Mouse (Mus musculus) midbrain, embryonic 14.5 days (tissue): Measurements from ENCODE around the gene Fhad1. TPM values are rescaled to one million over a fixed set of nuclear protein-coding genes. Genes with fewer than 3 reads are reported as not detected.

ENCODE experiments used
- ATAC-seq: fragments of 200-750 bp; cut with Nextera tagmentation; 2 replicates; pipeline ENCODE4 v1.8.0; 2017; ENCODE audit warnings: moderate number of reproducible peaks, moderate library complexity; ENCODE audit not compliant: low FRiP score, low TSS enrichment
- DNase-seq: peaks from one replicate; pipeline ENCODE4 v3.0.0-alpha.2; 2015
- H3K27ac ChIP-seq: fragments of 300-500 bp; sonication (generic); replicated peaks from 2 replicates; pipeline ENCODE4 v1.5.1; 2014; ENCODE audit warnings: mild to moderate bottlenecking, low read depth, low read length, moderate library complexity
- H3K27me3 ChIP-seq: fragments of 300-500 bp; sonication (generic); 2 replicates; pipeline ENCODE4 v1.6.1; 2014; ENCODE audit warnings: low read length, control low read depth, mixed read lengths; ENCODE audit not compliant: control insufficient read depth, insufficient read depth
- H3K36me3 ChIP-seq: fragments of 300-500 bp; sonication (generic); 2 replicates; pipeline ENCODE4 v1.6.1; 2014; ENCODE audit warnings: low read length, control low read depth; ENCODE audit not compliant: control insufficient read depth, insufficient read depth
- H3K4me1 ChIP-seq: fragments of 300-500 bp; sonication (generic); 2 replicates; pipeline ENCODE4 v1.6.1; 2014; ENCODE audit warnings: mild to moderate bottlenecking, antibody characterized with exemption, low read length, control low read depth; ENCODE audit not compliant: control insufficient read depth, insufficient read depth
- H3K4me2 ChIP-seq: fragments of 300-500 bp; sonication (generic); 2 replicates; pipeline ENCODE4 v1.6.1; 2014; ENCODE audit warnings: mild to moderate bottlenecking, low read length, moderate library complexity
- H3K4me3 ChIP-seq: fragments of 300-500 bp; sonication (generic); replicated peaks from 2 replicates; pipeline ENCODE4 v1.5.1; 2014; ENCODE audit warnings: low read depth, low read length
- H3K9ac ChIP-seq: fragments of 300-500 bp; sonication (generic); replicated peaks from 2 replicates; pipeline ENCODE4 v1.6.1; 2014; ENCODE audit warnings: mild to moderate bottlenecking, low read length, moderate library complexity
- H3K9me3 ChIP-seq: fragments of 300-500 bp; sonication (generic); 2 replicates; pipeline ENCODE4 v1.6.1; 2016; ENCODE audit warnings: low read length, control low read depth, mixed read lengths; ENCODE audit not compliant: control insufficient read depth
- WGBS: fragments of 180-500 bp; shearing (Covaris S2); extraction: QIAGEN DNeasy Blood & Tissue Kit; methylation state at CpG from one replicate; pipeline ENCODE4 v1.1.7; 2014; 5-methylcytosine and 5-hydroxymethylcytosine counted together
- polyA plus RNA-seq: library from polyadenylated mRNA; unstranded; fragments of >200 nt; fragmentation: Nextera tagmentation; extraction: Ambion mirVana; gene quantifications from 2 replicates; pipeline ENCODE4 v1.2.1, GENCODE M21; 2014

Gene Fhad1
- polyA plus RNA-seq, 1 experiment from 2014 or later, result 2.4 TPM

- peak overlapping the region; percentile 92 for H3K27ac ChIP-seq
- H3K4me1 ChIP-seq, result peaks cover 53% of the 10 kb centered on the region
- no peak overlapping the region for H3K9ac ChIP-seq
- whole genome bisulfite sequencing, result 77% methylated on average over 8 of the region's 8 CpGs
- no peaks in the 10 kb centered on the region for H3K27me3 ChIP-seq
- no peaks in the 10 kb centered on the region for H3K36me3 ChIP-seq
- no peak overlapping the region for H3K4me2 ChIP-seq
- H3K9me3 ChIP-seq, result no peaks in the 10 kb centered on the region
- H3K4me3 ChIP-seq, result no peak overlapping the region
- ATAC-seq (no peak), DNase-seq (no peak)
Observed at GRCm38 (mm10) chr4:141898905-141899304, 116.0 kb downstream of the Fhad1 start.

GRCm38 (mm10) chr4:141897838-141898237, 117.0 kb downstream of the Fhad1 start:
- Histone ChIP-seq H3K27me3 (no peaks in the 10 kb centered on the region), H3K9me3 (no peaks in the 10 kb centered on the region), H3K4me1 (peaks cover 51% of the 10 kb centered on the region), H3K9ac (no peak overlapping the region), H3K4me2 (no peak overlapping the region), H3K4me3 (no peak overlapping the region), H3K36me3 (no peaks in the 10 kb centered on the region), H3K27ac (peak overlapping the region; percentile 37; the same call in 1 of the 2 replicates)
- ATAC-seq (no peak), DNase-seq (peak; percentile 61)
- WGBS, result 33% methylated on average over 3 of the region's 3 CpGs

- no peak overlapping the region; the same call in 1 of the 2 replicates for H3K27ac ChIP-seq
- H3K27me3 ChIP-seq, result no peaks in the 10 kb centered on the region
- H3K9me3 ChIP-seq, result no peaks in the 10 kb centered on the region
- H3K4me2 ChIP-seq, result no peak overlapping the region
- ATAC-seq (no peak), DNase-seq (peak; percentile 61)
- H3K4me3 ChIP-seq, result no peak overlapping the region
- 80% methylated on average over 6 of the region's 6 CpGs for WGBS
- H3K4me1 ChIP-seq, result peaks cover 47% of the 10 kb centered on the region
- H3K36me3 ChIP-seq, result no peaks in the 10 kb centered on the region
- H3K9ac ChIP-seq, result no peak overlapping the region
Observed at GRCm38 (mm10) chr4:141897225-141897624, 117.7 kb downstream of the Fhad1 start.

- no peak overlapping the region for H3K4me3 ChIP-seq
- no peaks in the 10 kb centered on the region for H3K27me3 ChIP-seq
- peaks cover 34% of the 10 kb centered on the region for H3K4me1 ChIP-seq
- H3K27ac ChIP-seq, result no peak overlapping the region
- ATAC-seq (no peak), DNase-seq (no peak)
- H3K9ac ChIP-seq, result no peak overlapping the region
- no peak overlapping the region for H3K4me2 ChIP-seq
- H3K9me3 ChIP-seq, result no peaks in the 10 kb centered on the region
- no peaks in the 10 kb centered on the region for H3K36me3 ChIP-seq
- WGBS, result 76% methylated on average over 12 of the region's 12 CpGs
Observed at GRCm38 (mm10) chr4:141895772-141896171, 119.1 kb downstream of the Fhad1 start.

- no peaks in the 10 kb centered on the region for H3K36me3 ChIP-seq
- ATAC-seq (no peak), DNase-seq (no peak)
- H3K4me3 ChIP-seq, result no peak overlapping the region
- H3K9me3 ChIP-seq, result no peaks in the 10 kb centered on the region
- no peak overlapping the region for H3K27ac ChIP-seq
- H3K4me1 ChIP-seq, result peaks cover 11% of the 10 kb centered on the region
- H3K9ac ChIP-seq, result no peak overlapping the region
- WGBS, result 89% methylated on average over 8 of the region's 8 CpGs
- H3K4me2 ChIP-seq, result no peak overlapping the region
- H3K27me3 ChIP-seq, result no peaks in the 10 kb centered on the region
Observed at GRCm38 (mm10) chr4:141893157-141893784, 121.6 kb downstream of the Fhad1 start.

- ATAC-seq (no peak), DNase-seq (no peak)
- Histone ChIP-seq H3K27ac (no peak overlapping the region), H3K4me3 (no peak overlapping the region), H3K4me2 (no peak overlapping the region), H3K9ac (no peak overlapping the region), H3K27me3 (no peaks in the 10 kb centered on the region), H3K9me3 (no peaks in the 10 kb centered on the region), H3K4me1 (no peaks in the 10 kb centered on the region), H3K36me3 (no peaks in the 10 kb centered on the region)
- WGBS, result 64% methylated on average over 6 of the region's 6 CpGs
Observed at GRCm38 (mm10) chr4:141886385-141886968, 128.4 kb downstream of the Fhad1 start.

GRCm38 (mm10) chr4:141885451-141885850, 129.4 kb downstream of the Fhad1 start:
- ATAC-seq (no peak), DNase-seq (no peak)
- Histone ChIP-seq H3K27me3 (no peaks in the 10 kb centered on the region), H3K4me1 (no peaks in the 10 kb centered on the region), H3K36me3 (no peaks in the 10 kb centered on the region), H3K4me3 (no peak overlapping the region), H3K9me3 (no peaks in the 10 kb centered on the region), H3K9ac (no peak overlapping the region), H3K27ac (no peak overlapping the region), H3K4me2 (no peak overlapping the region)
- 79% methylated on average over 9 of the region's 9 CpGs for WGBS

GRCm38 (mm10) chr4:141882858-141883257, 132.0 kb downstream of the Fhad1 start:
- Histone ChIP-seq H3K4me2 (no peak overlapping the region), H3K4me3 (no peak overlapping the region), H3K27me3 (no peaks in the 10 kb centered on the region), H3K9me3 (no peaks in the 10 kb centered on the region), H3K4me1 (no peaks in the 10 kb centered on the region), H3K27ac (no peak overlapping the region), H3K9ac (no peak overlapping the region), H3K36me3 (no peaks in the 10 kb centered on the region)
- 89% methylated on average over 7 of the region's 7 CpGs for WGBS
- ATAC-seq (no peak), DNase-seq (no peak)

DNA sequence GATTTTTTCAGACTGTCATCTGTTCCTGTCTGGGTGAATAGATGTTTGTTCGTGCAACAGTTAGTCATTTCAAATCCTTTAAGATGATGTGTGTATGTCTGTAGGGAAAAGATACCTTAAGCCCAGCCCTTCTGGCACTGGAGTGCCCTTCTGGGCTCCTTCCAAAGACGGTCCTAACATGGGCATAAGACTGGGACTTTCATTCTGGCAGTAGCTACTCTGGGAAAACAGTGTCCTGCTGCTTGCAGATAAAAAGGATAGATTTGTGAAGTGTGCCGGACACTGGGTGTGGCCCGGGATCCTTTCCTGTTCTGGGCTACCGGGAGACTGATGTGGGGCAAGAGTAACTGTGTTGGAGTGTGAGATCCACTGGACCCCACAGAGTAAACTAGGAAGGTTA, 132.9 kb downstream of the Fhad1 start:
- ATAC-seq (no peak), DNase-seq (no peak)
- Histone ChIP-seq H3K27me3 (no peaks in the 10 kb centered on the region), H3K4me1 (no peaks in the 10 kb centered on the region), H3K9ac (no peak overlapping the region), H3K9me3 (no peaks in the 10 kb centered on the region), H3K36me3 (no peaks in the 10 kb centered on the region), H3K4me2 (no peak overlapping the region), H3K27ac (no peak overlapping the region), H3K4me3 (no peak overlapping the region)
- WGBS, result 76% methylated on average over 5 of the region's 5 CpGs
